Mouse (Mus musculus): ENCODE results near the gene Wdr18. TPM values are rescaled to one million over a fixed set of nuclear protein-coding genes. Genes with fewer than 3 reads are reported as not detected.

Wdr18 gene
- polyA plus RNA-seq, 1 experiment from 2014 or later, result 86.2 TPM

DNA sequence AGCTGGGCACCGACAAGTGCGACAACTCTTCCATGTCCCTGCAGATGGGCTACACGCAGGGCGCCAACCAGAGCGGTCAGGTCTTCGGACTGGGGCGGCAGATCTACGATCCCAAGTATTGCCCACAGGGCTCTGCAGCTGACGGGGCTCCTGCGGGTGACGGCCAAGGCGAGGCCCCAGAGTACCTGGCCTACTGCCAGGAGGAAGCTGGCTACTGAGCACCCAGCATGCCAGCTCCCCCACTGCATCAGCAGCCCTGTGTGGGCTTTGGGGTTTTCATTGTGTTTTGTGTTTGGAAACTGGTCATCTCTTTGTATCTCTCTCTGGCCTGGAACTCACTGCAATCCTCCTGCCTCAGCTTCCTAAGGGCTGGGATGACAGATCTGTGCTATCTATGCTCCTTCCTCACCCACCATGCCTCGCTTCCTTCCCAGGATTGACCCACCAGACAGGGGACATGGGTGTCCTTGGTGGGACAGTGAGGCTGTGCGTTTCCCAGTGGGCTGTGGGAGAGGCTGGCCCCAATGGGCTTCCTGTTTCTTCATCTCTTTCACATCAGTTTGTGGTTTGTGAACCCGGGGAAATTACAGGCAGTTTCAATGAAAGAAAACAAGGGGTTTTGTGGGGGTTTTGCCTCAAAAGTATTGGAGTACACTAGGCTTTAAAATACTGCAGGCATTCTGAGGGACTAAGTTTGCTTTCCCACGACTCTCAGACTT lies 34.6 kb downstream of the Wdr18 start:
- no peaks in the 10 kb centered on the region for H3K9me3 ChIP-seq
- no peak overlapping the region for H3K9ac ChIP-seq

GRCm38 (mm10) chr10:79995636-79996035 lies 35.7 kb downstream of the Wdr18 start:
- H3K9ac ChIP-seq, result no peak overlapping the region
- no peak overlapping the region; the same call in 1 of the 2 replicates for H3K27ac ChIP-seq
- H3K4me2 ChIP-seq, result peak overlapping the region; percentile 79; the same call in 1 of the 2 replicates
- H3K4me1 ChIP-seq, result peaks cover 11% of the 10 kb centered on the region; the same call in 1 of the 2 replicates
- no peak overlapping the region for H3K4me3 ChIP-seq (replicated peaks)
- 81% methylated on average over 1 of the region's 1 CpGs for WGBS
- H3K36me3 ChIP-seq, result peaks cover 37% of the 10 kb centered on the region
- no peak for ATAC-seq (ENCODE audit: insufficient read depth, low FRiP score, low read depth)
- H3K27me3 ChIP-seq (replicated peaks), result no peaks in the 10 kb centered on the region
- no peaks in the 10 kb centered on the region for H3K9me3 ChIP-seq

More for the DNA sequence above, 34.6 kb downstream of the Wdr18 start:
- Histone ChIP-seq H3K27me3 (replicated peaks) (no peaks in the 10 kb centered on the region), H3K36me3 (peaks cover 37% of the 10 kb centered on the region), H3K4me2 (no peak overlapping the region), H3K27ac (peak overlapping the region; percentile 46), H3K4me1 (peaks cover 16% of the 10 kb centered on the region), H3K4me3 (replicated peaks) (no peak overlapping the region)
- no peak for ATAC-seq (ENCODE audit: insufficient read depth, low FRiP score, low read depth)
- 84% methylated on average over 16 of the region's 16 CpGs for WGBS

GRCm38 (mm10) chr10:79996272-79997033 lies 36.5 kb downstream of the Wdr18 start, which contains the start of gene Abca7:
Gene Abca7 (plus strand): TSS chr10:79996494.
- peak within 1 kb of the TSS; percentile 76 for H3K27ac ChIP-seq
- peaks cover 30% of the 10 kb centered on the region for H3K36me3 ChIP-seq
- H3K4me2 ChIP-seq, result peak within 1 kb of the TSS; percentile 79
- H3K9me3 ChIP-seq, result no peaks in the 10 kb centered on the region
- ATAC-seq (ENCODE audit: insufficient read depth, low FRiP score, low read depth), result peak; percentile 88
- WGBS, result under 1% methylated on average over 34 of the region's 34 CpGs
- peak within 1 kb of the TSS; percentile 34; the same call in 1 of the 2 replicates for H3K9ac ChIP-seq
- H3K4me3 ChIP-seq (replicated peaks), result peak within 1 kb of the TSS; percentile 58
- H3K4me1 ChIP-seq, result peaks cover 11% of the 10 kb centered on the region; the same call in 1 of the 2 replicates
- H3K27me3 ChIP-seq (replicated peaks), result no peaks in the 10 kb centered on the region

GRCm38 (mm10) chr10:79997034-79997760 lies 37.2 kb downstream of the Wdr18 start:
- Histone ChIP-seq H3K4me3 (replicated peaks) (peak overlapping the region; percentile 58), H3K9me3 (no peaks in the 10 kb centered on the region)
- under 1% methylated on average over 35 of the region's 35 CpGs for WGBS

DNA sequence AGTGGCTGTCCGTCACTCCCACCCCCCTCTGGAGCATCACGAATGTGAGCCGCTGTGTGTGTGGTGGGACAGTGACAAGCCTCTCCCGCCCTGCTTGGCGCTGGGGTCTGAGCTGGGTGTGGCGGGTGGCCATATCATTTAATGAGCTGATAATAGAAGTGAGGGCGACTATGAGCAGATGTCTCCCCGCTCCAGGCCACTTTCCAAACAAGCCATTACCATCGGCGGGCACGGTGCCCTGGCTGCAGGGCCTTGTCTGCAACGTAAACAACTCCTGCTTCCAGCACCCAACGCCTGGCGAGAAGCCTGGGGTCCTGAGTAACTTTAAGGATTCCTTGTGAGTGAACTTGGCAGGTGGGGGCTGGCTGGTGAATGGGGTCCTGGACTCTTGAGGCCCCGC lies 37.9 kb downstream of the Wdr18 start:
- H3K9ac ChIP-seq, result no peak overlapping the region
- ATAC-seq (ENCODE audit: insufficient read depth, low FRiP score, low read depth), result no peak; the same call in 1 of the 2 replicates
- no peak overlapping the region for H3K27ac ChIP-seq
- H3K27me3 ChIP-seq (replicated peaks), result no peaks in the 10 kb centered on the region
- 15% methylated on average over 15 of the region's 15 CpGs for whole genome bisulfite sequencing
- H3K4me1 ChIP-seq, result peaks cover 11% of the 10 kb centered on the region; the same call in 1 of the 2 replicates
- no peaks in the 10 kb centered on the region for H3K9me3 ChIP-seq
- peaks cover 18% of the 10 kb centered on the region for H3K36me3 ChIP-seq
- peak overlapping the region; percentile 58 for H3K4me3 ChIP-seq (replicated peaks)
- peak overlapping the region; percentile 79 for H3K4me2 ChIP-seq

More at GRCm38 (mm10) chr10:79997034-79997760, 37.2 kb downstream of the Wdr18 start:
- Histone ChIP-seq H3K27ac (peak overlapping the region; percentile 76), H3K4me2 (peak overlapping the region; percentile 79), H3K4me1 (peaks cover 9% of the 10 kb centered on the region; the same call in 1 of the 2 replicates), H3K9ac (0 out of 2 replicates have a peak overlapping the region, but pooled peaks have one; percentile 34), H3K27me3 (replicated peaks) (no peaks in the 10 kb centered on the region), H3K36me3 (peaks cover 22% of the 10 kb centered on the region)
- peak; percentile 55 for ATAC-seq (ENCODE audit: insufficient read depth, low FRiP score, low read depth)

GRCm38 (mm10) chr10:80001945-80002344 lies 42.0 kb downstream of the Wdr18 start:
- H3K27ac ChIP-seq, result no peak overlapping the region
- H3K9ac ChIP-seq, result no peak overlapping the region
- WGBS, result 72% methylated on average over 9 of the region's 9 CpGs
- no peaks in the 10 kb centered on the region for H3K9me3 ChIP-seq
- no peaks in the 10 kb centered on the region for H3K36me3 ChIP-seq
- peaks cover 20% of the 10 kb centered on the region; the same call in 1 of the 2 replicates for H3K4me1 ChIP-seq
- no peaks in the 10 kb centered on the region for H3K27me3 ChIP-seq (replicated peaks)
- no peak for ATAC-seq (ENCODE audit: insufficient read depth, low FRiP score, low read depth)
- H3K4me2 ChIP-seq, result no peak overlapping the region
- no peak overlapping the region for H3K4me3 ChIP-seq (replicated peaks)

DNA sequence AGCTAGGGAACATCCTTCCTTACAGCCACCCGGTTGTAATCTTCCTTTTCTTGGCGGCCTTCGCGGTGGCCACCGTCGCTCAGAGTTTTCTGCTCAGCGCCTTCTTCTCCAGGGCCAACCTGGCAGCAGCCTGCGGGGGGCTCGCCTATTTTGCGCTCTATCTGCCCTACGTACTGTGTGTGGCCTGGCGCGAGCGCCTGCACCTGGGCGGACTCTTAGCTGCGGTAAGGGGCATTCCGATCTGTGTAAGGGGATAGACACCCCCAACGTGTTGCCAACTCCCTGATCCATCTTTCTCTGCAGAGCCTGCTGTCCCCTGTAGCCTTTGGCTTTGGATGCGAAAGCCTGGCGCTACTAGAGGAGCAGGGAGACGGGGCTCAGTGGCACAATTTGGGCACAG lies 42.9 kb downstream of the Wdr18 start:
- 33% methylated on average over 21 of the region's 21 CpGs for whole genome bisulfite sequencing
- Histone ChIP-seq H3K36me3 (no peaks in the 10 kb centered on the region), H3K27ac (no peak overlapping the region), H3K4me1 (peaks cover 16% of the 10 kb centered on the region; the same call in 1 of the 2 replicates), H3K9ac (no peak overlapping the region), H3K9me3 (no peaks in the 10 kb centered on the region), H3K4me3 (replicated peaks) (no peak overlapping the region), H3K27me3 (replicated peaks) (no peaks in the 10 kb centered on the region), H3K4me2 (no peak overlapping the region)
- no peak for ATAC-seq (ENCODE audit: insufficient read depth, low FRiP score, low read depth)

- H3K4me1 ChIP-seq, result 0 out of 2 replicates have a peak, but pooled peaks cover 13% of the 10 kb centered on the region
- 68% methylated on average over 9 of the region's 9 CpGs for WGBS
- no peak overlapping the region for H3K27ac ChIP-seq
- no peak overlapping the region for H3K4me2 ChIP-seq
- H3K4me3 ChIP-seq (replicated peaks), result no peak overlapping the region
- H3K9me3 ChIP-seq, result no peaks in the 10 kb centered on the region
- no peaks in the 10 kb centered on the region for H3K27me3 ChIP-seq (replicated peaks)
- H3K9ac ChIP-seq, result no peak overlapping the region
- 0 out of 2 replicates have a peak, but pooled peaks have one; percentile 17 for ATAC-seq (ENCODE audit: insufficient read depth, low FRiP score, low read depth)
- no peaks in the 10 kb centered on the region for H3K36me3 ChIP-seq
Measured at GRCm38 (mm10) chr10:80003374-80004232, 43.7 kb downstream of the Wdr18 start.

- Histone ChIP-seq H3K4me1 (0 out of 2 replicates have a peak, but pooled peaks cover 13% of the 10 kb centered on the region), H3K9ac (no peak overlapping the region), H3K9me3 (no peaks in the 10 kb centered on the region), H3K4me3 (replicated peaks) (no peak overlapping the region), H3K27me3 (replicated peaks) (no peaks in the 10 kb centered on the region), H3K4me2 (no peak overlapping the region), H3K27ac (no peak overlapping the region), H3K36me3 (0 out of 2 replicates have a peak, but pooled peaks cover 3% of the 10 kb centered on the region)
- no peak for ATAC-seq (ENCODE audit: insufficient read depth, low FRiP score, low read depth)
- 79% methylated on average over 8 of the region's 8 CpGs for WGBS
Measured at GRCm38 (mm10) chr10:80004233-80004705, 44.3 kb downstream of the Wdr18 start.

DNA sequence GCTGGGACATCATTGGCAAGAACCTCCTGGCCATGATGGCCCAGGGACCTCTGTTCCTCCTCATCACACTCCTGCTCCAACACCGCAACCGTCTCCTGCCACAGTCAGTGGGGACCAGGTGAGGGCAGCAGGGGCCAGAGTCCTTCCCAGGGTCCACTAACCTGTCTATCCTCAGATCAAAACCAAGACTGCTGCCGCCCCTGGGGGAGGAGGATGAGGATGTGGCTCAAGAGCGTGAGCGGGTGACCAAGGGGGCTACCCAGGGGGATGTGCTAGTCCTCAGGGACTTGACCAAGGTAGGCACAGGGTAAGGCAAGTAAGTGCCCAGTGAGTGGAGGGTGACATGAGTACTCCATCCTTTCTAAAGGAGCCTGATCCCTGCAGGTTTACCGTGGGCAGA lies 51.8 kb downstream of the Wdr18 start:
- H3K9me3 ChIP-seq, result no peaks in the 10 kb centered on the region
- H3K4me3 ChIP-seq (replicated peaks), result no peak overlapping the region
- no peak overlapping the region for H3K4me2 ChIP-seq
- peaks cover 24% of the 10 kb centered on the region for H3K27me3 ChIP-seq (replicated peaks)
- WGBS, result 89% methylated on average over 6 of the region's 6 CpGs
- peaks cover 5% of the 10 kb centered on the region; the same call in 1 of the 2 replicates for H3K4me1 ChIP-seq
- no peak for ATAC-seq (ENCODE audit: insufficient read depth, low FRiP score, low read depth)
- H3K27ac ChIP-seq, result no peak overlapping the region
- no peak overlapping the region for H3K9ac ChIP-seq
- H3K36me3 ChIP-seq, result peaks cover 9% of the 10 kb centered on the region; the same call in 1 of the 2 replicates

All from stomach, embryonic 15.5 days (tissue).